Mouse (Mus musculus): ENCODE data around the gene Iltifb.
"Not testable (repeated sequence)": the region's sequence is repeated elsewhere in the genome, so short reads cannot be mapped to it uniquely, and the experiment has no call there.

DNA sequence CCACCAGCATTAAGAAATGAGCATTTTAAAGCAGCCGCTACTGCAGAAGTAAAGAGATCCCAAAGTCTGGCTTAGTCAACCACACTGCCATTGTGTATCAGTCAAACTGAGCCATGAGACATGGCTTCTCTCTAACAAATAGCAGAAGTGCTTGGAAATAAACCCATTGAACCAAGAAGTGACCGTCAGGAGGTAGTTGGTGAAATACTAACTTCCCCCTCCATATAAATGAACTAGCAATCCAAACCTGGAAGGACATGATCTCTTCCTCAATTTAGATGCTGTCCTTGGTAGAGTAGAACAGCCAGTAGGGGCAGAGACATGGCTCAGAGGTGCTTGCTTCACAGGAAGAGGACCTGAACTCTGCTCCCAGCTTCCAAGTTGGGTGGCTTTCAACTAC lies 23.4 kb downstream of the Iltifb start:
- TF ChIP-seq CTCF, EP300 (IDR thresholded peaks at IDR 0.05; ENCODE audit: low read depth): not testable (repeated sequence)
